Mouse (Mus musculus) induced T-regulatory cell, adult 2 months (primary cell): Measurements from ENCODE around the gene Zfp729b.

Experiments
- DNase-seq: peaks from one replicate; pipeline ENCODE4 v3.0.0-alpha.2; 2012; ENCODE audit warnings: low read depth

The Zfp729b gene

DNA sequence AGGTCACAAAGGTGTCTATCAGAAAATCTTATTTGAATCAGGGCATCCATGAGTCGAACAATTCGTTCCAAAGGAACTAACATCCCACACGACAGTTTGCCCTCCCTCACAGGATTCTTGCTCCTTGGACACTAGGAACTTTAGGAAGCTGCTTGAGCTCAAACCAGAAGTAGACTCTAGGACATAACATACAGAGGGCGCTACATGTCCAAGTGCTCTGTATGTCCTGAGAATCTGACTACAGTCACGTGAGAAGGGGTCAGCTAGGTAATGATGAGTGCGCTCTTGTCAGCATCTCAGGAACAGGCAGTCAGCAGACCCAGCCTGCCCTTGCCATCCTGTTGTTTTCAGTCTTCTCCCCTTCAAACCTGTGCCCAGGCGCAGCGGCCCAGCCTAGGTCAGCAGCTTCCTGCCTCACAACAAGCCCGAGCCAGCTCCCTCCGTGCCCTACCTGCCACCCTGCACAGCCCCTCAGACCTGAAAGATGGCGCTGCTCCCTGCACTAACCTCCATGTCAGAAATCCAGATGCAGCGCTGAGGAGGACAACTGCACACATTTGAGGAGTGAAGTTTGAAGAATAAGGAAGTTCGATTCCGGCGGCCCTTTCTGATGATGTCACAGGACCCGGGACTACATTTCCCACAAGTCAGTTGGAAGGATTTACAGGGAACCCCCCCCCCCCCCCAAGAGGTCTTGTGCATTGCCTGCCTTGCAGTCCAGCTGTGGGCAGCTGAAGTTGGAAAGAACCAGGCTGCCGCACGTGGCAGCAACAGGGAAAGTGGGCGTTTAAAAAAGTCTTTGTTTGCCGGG, at the start of gene Zfp729b:
Gene Zfp729b (minus strand): TSS at position 642 of the 811 bp plus-strand sequence.
- DNase-seq, result peak; percentile 95

DNA sequence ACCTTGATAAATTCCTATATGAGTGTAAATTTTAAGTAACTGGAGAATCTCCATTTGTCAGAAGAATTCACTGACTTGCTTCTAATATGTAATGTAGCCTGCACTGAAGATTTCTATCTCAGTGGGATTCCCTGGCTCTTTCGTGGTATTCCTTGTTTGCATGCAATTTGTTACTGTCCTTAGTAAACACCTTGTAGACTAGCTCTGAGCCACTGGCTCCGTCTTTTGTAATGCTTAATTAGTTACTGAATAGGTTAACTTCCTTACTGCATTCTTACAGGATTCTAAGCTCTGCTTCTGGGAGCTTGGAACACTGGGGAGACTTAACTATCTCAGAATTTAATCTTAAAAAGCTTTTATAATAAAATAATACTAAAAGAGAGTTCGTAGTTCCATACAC, 43.0 kb upstream of the Zfp729b start:
- DNase-seq, result no peak

DNA sequence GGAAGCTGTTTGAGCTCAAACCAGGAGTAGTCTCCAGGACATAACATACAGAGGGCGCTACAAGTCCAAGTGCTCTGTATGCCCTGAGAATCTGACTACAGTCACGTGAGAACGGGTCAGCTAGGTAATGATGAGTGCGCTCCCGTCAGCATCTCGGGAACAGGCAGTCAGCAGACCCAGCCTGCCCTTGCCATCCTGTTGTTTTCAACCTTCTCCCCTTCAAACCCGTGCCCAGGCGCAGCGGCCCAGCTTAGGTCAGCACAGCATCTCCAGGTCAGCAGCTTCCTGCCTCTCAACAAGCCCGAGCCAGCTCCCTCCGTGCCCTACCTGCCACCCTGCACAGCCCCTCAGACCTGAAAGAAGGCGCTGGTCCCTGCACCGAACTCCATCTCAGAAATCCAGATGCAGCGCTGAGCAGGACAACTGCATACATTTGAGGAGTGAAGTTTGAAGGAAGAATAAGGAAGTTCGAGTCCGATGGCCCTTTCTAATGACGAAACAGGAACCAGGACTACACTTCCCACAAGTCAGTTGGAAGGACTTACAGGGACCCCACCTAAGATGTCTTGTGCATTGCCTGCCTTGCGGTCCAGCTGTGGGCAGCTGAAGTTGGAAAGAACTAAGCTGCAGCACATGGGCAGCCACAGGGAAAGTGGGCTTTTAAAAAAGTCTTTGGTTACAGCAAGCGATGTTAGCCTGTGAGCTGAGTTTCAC, 27.9 kb upstream of the Zfp729b start, which contains the start of the genes Gm49345 and Zfp729a:
Gene Gm49345 (minus strand): TSS at position 476 of the 714 bp plus-strand sequence.
Gene Zfp729a (minus strand): TSS at position 498 of the 714 bp plus-strand sequence.
- DNase-seq, result peak; percentile 93

DNA sequence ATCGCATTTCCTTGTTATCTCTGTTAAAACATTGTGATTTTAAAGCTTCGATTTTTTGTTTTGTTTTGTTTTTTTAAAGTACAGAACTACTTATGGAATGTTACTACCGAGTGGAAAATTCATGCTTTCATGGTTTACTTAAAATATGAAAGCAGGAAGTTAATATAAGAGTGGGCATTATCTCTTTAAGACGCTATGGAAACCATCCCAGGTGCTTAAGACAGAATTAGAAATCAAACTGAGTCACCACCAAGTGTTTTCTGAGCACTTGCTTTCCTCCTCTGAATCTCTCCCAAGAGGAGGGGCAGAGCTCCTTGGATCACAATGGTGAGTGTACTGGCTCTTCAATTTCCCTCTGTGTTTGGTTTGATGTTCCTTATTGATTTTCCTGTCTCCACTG, 601 bp upstream of the Zfp729b start:
- DNase-seq, result peak; percentile 42

GRCm38 (mm10) chr13:67572591-67573189, 36.8 kb downstream of the Zfp729b start:
- no peak for DNase-seq

DNA sequence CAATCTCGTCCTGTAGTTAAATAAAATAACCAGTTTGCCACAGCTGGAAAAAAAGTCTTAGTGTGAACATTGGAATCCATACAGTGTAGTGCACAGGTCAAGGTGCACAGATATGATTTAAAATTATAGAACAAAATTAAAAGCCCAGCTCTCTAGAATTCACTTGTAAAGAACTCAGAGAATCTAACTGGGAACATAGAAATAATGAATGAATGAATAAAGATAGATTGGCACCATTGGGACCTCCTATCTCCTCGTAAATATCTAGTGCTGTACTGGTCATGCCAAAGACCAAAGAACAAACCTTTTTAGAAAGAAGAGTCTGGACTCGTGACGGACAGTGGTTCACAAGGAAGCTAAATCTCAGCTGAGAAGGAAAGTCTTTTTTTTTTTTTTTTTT, 55.8 kb downstream of the Zfp729b start, which contains the start of gene Zfp748:
Gene Zfp748 (minus strand): TSS at position 101 of the 400 bp plus-strand sequence.
- peak; percentile 10 for DNase-seq

GRCm38 (mm10) chr13:67552505-67553346, 56.8 kb downstream of the Zfp729b start:
- DNase-seq, result peak; percentile 94

GRCm38 (mm10) chr13:67545941-67546340, 63.6 kb downstream of the Zfp729b start:
- no peak for DNase-seq
